Mouse (Mus musculus) C2C12 (cell line): ENCODE data around the gene Crybg1. TPM values are rescaled to one million over a fixed set of nuclear protein-coding genes. Genes with fewer than 3 reads are reported as not detected.
A peak's percentile ranks its signal among the peaks of the same experiment; 100 is the strongest.

Experiments used
- H3K27me3 ChIP-seq: one replicate; pipeline ENCODE4 v1.6.1; 2011; ENCODE audit not compliant: control insufficient read depth, insufficient read depth, insufficient read length
- H3K36me3 ChIP-seq: one replicate; pipeline ENCODE4 v1.6.1; 2011; ENCODE audit not compliant: control insufficient read depth, insufficient read depth
- H3K4me3 ChIP-seq: one replicate; pipeline ENCODE4 v1.5.1; 2011; ENCODE audit warnings: mild to moderate bottlenecking, control low read depth; ENCODE audit not compliant: poor library complexity, insufficient read depth, severe bottlenecking
- H3K79me2 ChIP-seq: one replicate; pipeline ENCODE4 v1.6.1; 2011; ENCODE audit not compliant: control insufficient read depth, insufficient read depth
- H3K79me3 ChIP-seq: one replicate; pipeline ENCODE4 v1.6.1; 2011; ENCODE audit warnings: low read depth, control low read depth
- H3ac ChIP-seq: one replicate; pipeline ENCODE3; 2011; ENCODE audit warnings: low read depth; ENCODE audit not compliant: control insufficient read depth, insufficient read length
- CEBPB ChIP-seq: IDR thresholded peaks from one replicate; pipeline ENCODE4 v1.6.1; 2011; ENCODE audit warnings: low read depth, mild to moderate bottlenecking, control low read depth, moderate library complexity
- CTCF ChIP-seq: IDR thresholded peaks from one replicate; pipeline ENCODE4 v1.5.1; 2011; ENCODE audit not compliant: control insufficient read depth, insufficient read depth, insufficient read length
- FOSL1 ChIP-seq: IDR thresholded peaks from one replicate; pipeline ENCODE4 v1.8.0; 2011; ENCODE audit warnings: mild to moderate bottlenecking, low read length; ENCODE audit not compliant: poor library complexity, insufficient read depth, severe bottlenecking
- MAX ChIP-seq: IDR thresholded peaks from one replicate; pipeline ENCODE4 v1.6.1; 2011; ENCODE audit warnings: mild to moderate bottlenecking, control low read depth
- MYOD1 ChIP-seq: IDR thresholded peaks from one replicate; pipeline ENCODE4 v1.6.1; 2011; ENCODE audit warnings: low read depth; ENCODE audit not compliant: control insufficient read depth, insufficient read length
- MYOG ChIP-seq: IDR thresholded peaks from one replicate; pipeline ENCODE4 v1.6.1; 2011; ENCODE audit not compliant: control insufficient read depth, insufficient read length; ENCODE audit errors: extremely low read depth
- USF1 ChIP-seq: IDR thresholded peaks from one replicate; pipeline ENCODE4 v1.6.1; 2011; ENCODE audit warnings: low read depth, mild to moderate bottlenecking, control low read depth, moderate library complexity
- polyA plus RNA-seq: library from polyadenylated mRNA; unstranded; fragments of >200 nt; fragmentation: generic; extraction: Trizol; gene quantifications from one replicate; pipeline ENCODE4 v1.2.1, GENCODE M21; 2012; ENCODE audit warnings: missing spikeins

Crybg1 gene
- polyA plus RNA-seq, 1 experiment: 11.1 TPM

- TF ChIP-seq MYOD1 (peak; percentile 72), MYOG (no peak), MAX (no peak), CTCF (no peak)
- no peaks in the 10 kb centered on the region for H3K36me3 ChIP-seq
- H3ac ChIP-seq: no peak overlapping the region
- H3K79me2 ChIP-seq: no peaks in the 10 kb centered on the region
- H3K79me3 ChIP-seq: no peaks in the 10 kb centered on the region
- no peaks in the 10 kb centered on the region for H3K27me3 ChIP-seq
- no peak overlapping the region for H3K4me3 ChIP-seq
These were observed 68.3 kb downstream of the Crybg1 start for GRCm38 (mm10) chr10:44080351-44080750.

- Histone ChIP-seq H3K79me3 (no peaks in the 10 kb centered on the region), H3K4me3 (no peak overlapping the region), H3K79me2 (no peaks in the 10 kb centered on the region), H3K27me3 (no peaks in the 10 kb centered on the region), H3ac (no peak overlapping the region), H3K36me3 (no peaks in the 10 kb centered on the region)
- TF ChIP-seq MAX (peak; percentile 61), USF1 (no peak), CTCF (no peak), CEBPB (peak; percentile 82), FOSL1 (peak; percentile 99), MYOD1 (peak; percentile 33), MYOG (no peak)
These were observed 69.7 kb downstream of the Crybg1 start for GRCm38 (mm10) chr10:44078799-44079521.

- no peaks in the 10 kb centered on the region for H3K36me3 ChIP-seq
- no peaks in the 10 kb centered on the region for H3K79me2 ChIP-seq
- H3K79me3 ChIP-seq: no peaks in the 10 kb centered on the region
- TF ChIP-seq CEBPB (no peak), CTCF (peak; percentile 49)
- H3K4me3 ChIP-seq: no peak overlapping the region
- H3K27me3 ChIP-seq: no peaks in the 10 kb centered on the region
- no peak overlapping the region for H3ac ChIP-seq
These were observed 77.6 kb downstream of the Crybg1 start for GRCm38 (mm10) chr10:44071095-44071494.

GRCm38 (mm10) chr10:44069131-44069530, 79.5 kb downstream of the Crybg1 start:
- no peak overlapping the region for H3K4me3 ChIP-seq
- H3K27me3 ChIP-seq: no peaks in the 10 kb centered on the region
- H3ac ChIP-seq: no peak overlapping the region
- H3K79me3 ChIP-seq: no peaks in the 10 kb centered on the region
- no peak for TF ChIP-seq MYOG
- TF ChIP-seq FOSL1: no peak
- H3K79me2 ChIP-seq: no peaks in the 10 kb centered on the region
- H3K36me3 ChIP-seq: no peaks in the 10 kb centered on the region

DNA sequence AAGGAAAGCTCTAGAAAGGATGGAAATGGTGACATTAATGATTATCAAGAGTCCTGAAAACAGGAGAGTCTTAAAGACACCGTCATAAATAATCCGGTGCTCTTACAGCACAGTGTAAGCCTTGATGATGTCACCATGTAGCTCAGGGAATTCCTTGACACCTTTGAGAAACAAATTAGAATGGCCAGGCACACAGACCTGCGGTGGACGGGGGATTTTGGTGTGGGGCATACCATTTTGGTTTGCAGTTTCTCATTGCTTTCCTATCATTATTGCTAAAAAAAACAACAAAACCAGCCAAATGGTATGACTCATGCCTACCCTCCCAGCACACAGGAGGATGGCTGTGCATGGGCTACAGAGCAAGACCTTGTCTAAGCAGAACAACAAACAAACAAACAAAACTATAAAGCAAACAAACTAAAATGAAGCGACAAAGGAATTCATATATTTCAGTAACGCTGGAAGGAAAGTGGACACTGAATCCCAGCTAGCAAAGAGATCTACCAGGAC, 82.7 kb downstream of the Crybg1 start:
- Histone ChIP-seq H3K79me3 (no peaks in the 10 kb centered on the region), H3K36me3 (no peaks in the 10 kb centered on the region), H3K79me2 (no peaks in the 10 kb centered on the region), H3ac (no peak overlapping the region), H3K27me3 (no peaks in the 10 kb centered on the region), H3K4me3 (no peak overlapping the region)
- no peak for TF ChIP-seq MAX
- TF ChIP-seq MYOG: no peak
- no peak for TF ChIP-seq USF1
- TF ChIP-seq CEBPB: no peak
- TF ChIP-seq MYOD1: no peak
- TF ChIP-seq FOSL1: no peak
- TF ChIP-seq CTCF: no peak

- H3K79me3 ChIP-seq: no peaks in the 10 kb centered on the region
- no peak overlapping the region for H3ac ChIP-seq
- no peak overlapping the region for H3K4me3 ChIP-seq
- H3K27me3 ChIP-seq: no peaks in the 10 kb centered on the region
- TF ChIP-seq MAX (no peak), MYOG (no peak), CEBPB (no peak), MYOD1 (no peak), CTCF (no peak), FOSL1 (no peak), USF1 (no peak)
- no peaks in the 10 kb centered on the region for H3K36me3 ChIP-seq
- no peaks in the 10 kb centered on the region for H3K79me2 ChIP-seq
These were observed 85.7 kb downstream of the Crybg1 start for GRCm38 (mm10) chr10:44062981-44063380.
